ENCODE assay signal across 29 mouse cellular contexts in the genomic region with DNA sequence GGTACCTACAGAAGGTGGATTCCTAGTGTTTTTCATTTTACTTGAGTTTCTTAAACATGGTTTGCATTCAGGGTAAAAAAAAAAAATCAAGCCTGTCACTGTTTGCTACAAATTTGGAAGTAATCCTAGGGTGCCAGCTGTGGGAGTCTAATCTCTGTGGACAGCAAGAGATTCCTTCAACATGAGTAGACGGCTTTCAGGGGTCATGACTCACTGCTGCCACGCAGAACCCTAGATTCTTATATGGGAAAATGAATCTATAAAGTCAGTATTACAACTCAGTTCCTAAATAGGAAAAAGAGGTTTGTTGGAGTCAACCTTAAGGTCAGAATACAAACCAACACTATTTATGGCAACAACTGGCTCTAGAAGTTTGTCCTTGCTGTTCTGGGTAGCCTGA.
DNase-seq lines count a peak whose midpoint lies in the region; ATAC-seq and TF ChIP-seq lines count a peak whose summit lies in the region.
"Had no signal": no experiment of that assay in that cellular context is flagged by ENCODE, and none has a peak within 500 bp of the region (broad histone marks: within the 10 kb centered on the region; RNA-seq: fewer than 3 reads in every experiment).

No protein-coding gene starts in this region.

- intact Hi-C loops in gastrocnemius, adult 2 months (cut with DNase I), result no loop called here

- H3K27ac ChIP-seq in gastrocnemius, adult 2 months, result no peak overlapping the region
- H3K27ac ChIP-seq in midbrain, embryonic 13.5 days, result no peak overlapping the region
- H3K27ac ChIP-seq: embryonic facial prominence, embryonic 13.5 days; forebrain, embryonic 12.5 days; forebrain, embryonic 15.5 days; heart, embryonic 15.5 days; hindbrain, embryonic 10.5 days; hindbrain, embryonic 14.5 days; hindbrain, postnatal 0 days had no signal

- 90% methylated on average over 2 of the region's 2 CpGs for WGBS in midbrain, embryonic 13.5 days

- H3K27me3 ChIP-seq in midbrain, embryonic 13.5 days, result no peaks in the 10 kb centered on the region
- H3K27me3 ChIP-seq: embryonic facial prominence, embryonic 13.5 days; forebrain, embryonic 12.5 days; forebrain, embryonic 15.5 days; heart, embryonic 12.5 days; heart, embryonic 15.5 days had no signal

- H3K4me1 ChIP-seq in midbrain, embryonic 13.5 days (replicated peaks), result no peaks in the 10 kb centered on the region
- H3K4me1 ChIP-seq: embryonic facial prominence, embryonic 13.5 days; forebrain, embryonic 12.5 days; forebrain, embryonic 15.5 days; heart, embryonic 12.5 days; heart, embryonic 15.5 days had no signal

- DNase-seq in 3T3-L1 (ENCODE audit: low read depth, low spot score) (peak; percentile 90), NIH3T3 (ENCODE audit: low read depth) (peak; percentile 22)
- peak; percentile 55 for DNase-seq in fibroblast of lung, adult 2 months (ENCODE audit: low read depth)
- DNase-seq in gastrocnemius, adult 2 months, result no peak
- DNase-seq in adrenal gland, adult 18-20 months (ENCODE audit: low spot score in 2 of 2), result no peak
- DNase-seq: adrenal gland, adult 2 months; adrenal gland, postnatal 14 days; cerebellum, adult 11 months; cerebellum, adult 2 months; cerebellum, adult 9-11 months; cerebellum, postnatal 25 days; gastrocnemius, postnatal 10 days; heart, adult 18-20 months; heart, postnatal 10 days; heart, postnatal 36 days; kidney, adult 18-20 months; kidney, adult 9 months had no signal

- no peak overlapping the region for H3K4me2 ChIP-seq in midbrain, embryonic 13.5 days (replicated peaks)
- H3K4me2 ChIP-seq: embryonic facial prominence, embryonic 13.5 days; forebrain, embryonic 12.5 days; forebrain, embryonic 15.5 days; heart, embryonic 12.5 days; heart, embryonic 15.5 days; hindbrain, embryonic 14.5 days had no signal

- no peaks in the 10 kb centered on the region for H3K36me3 ChIP-seq in midbrain, embryonic 13.5 days
- H3K36me3 ChIP-seq: embryonic facial prominence, embryonic 13.5 days; forebrain, embryonic 12.5 days; forebrain, embryonic 15.5 days; G1E; heart, embryonic 12.5 days; heart, embryonic 15.5 days; hindbrain, embryonic 10.5 days had no signal

- H3K9ac ChIP-seq in midbrain, embryonic 13.5 days (replicated peaks), result no peak overlapping the region
- H3K9ac ChIP-seq: embryonic facial prominence, embryonic 13.5 days; forebrain, embryonic 12.5 days; forebrain, embryonic 15.5 days; heart, embryonic 12.5 days; heart, embryonic 15.5 days; hindbrain, embryonic 14.5 days had no signal

- H3K4me3 ChIP-seq in gastrocnemius, adult 2 months, result no peak overlapping the region
- H3K4me3 ChIP-seq in midbrain, embryonic 13.5 days (replicated peaks), result no peak overlapping the region
- H3K4me3 ChIP-seq: embryonic facial prominence, embryonic 13.5 days; forebrain, embryonic 12.5 days; forebrain, embryonic 15.5 days; heart, embryonic 12.5 days; heart, embryonic 15.5 days; hindbrain, embryonic 10.5 days had no signal

- ATAC-seq in midbrain, embryonic 13.5 days, result no peak
- ATAC-seq: forebrain, embryonic 15.5 days; hindbrain, postnatal 0 days; inflammation-experienced regulatory T-cells, adult 6 months; intestine, embryonic 16.5 days had no signal

- H3K9me3 ChIP-seq in midbrain, embryonic 13.5 days, result no peaks in the 10 kb centered on the region
- H3K9me3 ChIP-seq: embryonic facial prominence, embryonic 13.5 days; forebrain, embryonic 12.5 days; forebrain, embryonic 15.5 days; heart, embryonic 12.5 days; heart, embryonic 15.5 days; hindbrain, embryonic 10.5 days had no signal

- no peak for TF ChIP-seq CTCF in gastrocnemius, adult 2 months (IDR thresholded peaks at IDR 0.05)

Comparison
In these comparisons a context has a peak if more than half of its experiments do, and no peak if none do; other contexts are left out.
1. DNase-seq: peak in 3T3-L1 (single experiment), NIH3T3 (single experiment) and fibroblast of lung, adult 2 months (single experiment); none in gastrocnemius, adult 2 months (single experiment) and adrenal gland, adult 18-20 months (0 of 2).